Mouse (Mus musculus): ENCODE data around the gene Exoc2.

The Exoc2 gene

GRCm38 (mm10) chr13:30795960-30796359 lies 177.9 kb downstream of the Exoc2 start:
- no peak for DNase-seq (ENCODE audit: low read depth, low spot score)
- no peaks in the 10 kb centered on the region for H3K27me3 ChIP-seq (ENCODE audit: control insufficient read depth, insufficient read depth, low read length, poor library complexity, severe bottlenecking)
- H3K36me3 ChIP-seq (ENCODE audit: control insufficient read depth, insufficient read depth, low read length, poor library complexity, severe bottlenecking), result no peaks in the 10 kb centered on the region

DNA sequence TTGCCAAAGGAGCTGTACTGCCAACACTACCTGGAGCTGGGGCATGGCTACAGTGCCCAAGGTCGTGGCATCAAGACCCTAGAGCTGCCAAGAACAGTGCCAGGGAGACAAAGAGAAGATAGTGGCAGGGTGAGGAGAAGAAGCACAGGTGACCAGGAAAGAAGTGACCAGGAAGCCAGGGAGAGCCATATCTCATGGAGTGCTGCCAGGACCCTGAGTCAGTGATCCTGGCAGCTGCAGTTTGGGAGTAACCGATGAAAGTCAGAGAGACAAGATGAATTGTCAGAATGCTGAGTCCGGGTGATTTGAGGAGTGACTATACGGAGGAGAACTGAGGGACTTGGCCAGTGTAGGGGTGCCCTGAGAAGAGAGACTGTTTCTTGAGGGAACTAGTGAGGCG lies 180.3 kb downstream of the Exoc2 start:
- H3K27me3 ChIP-seq (ENCODE audit: control insufficient read depth, insufficient read depth, low read length, poor library complexity, severe bottlenecking), result no peaks in the 10 kb centered on the region
- H3K36me3 ChIP-seq (ENCODE audit: control insufficient read depth, insufficient read depth, low read length, poor library complexity, severe bottlenecking), result no peaks in the 10 kb centered on the region
- DNase-seq (ENCODE audit: low read depth, low spot score), result no peak

GRCm38 (mm10) chr13:30793196-30793595 lies 180.7 kb downstream of the Exoc2 start:
- H3K27me3 ChIP-seq (ENCODE audit: control insufficient read depth, insufficient read depth, low read length, poor library complexity, severe bottlenecking), result no peaks in the 10 kb centered on the region
- H3K36me3 ChIP-seq (ENCODE audit: control insufficient read depth, insufficient read depth, low read length, poor library complexity, severe bottlenecking), result no peaks in the 10 kb centered on the region
- DNase-seq (ENCODE audit: low read depth, low spot score), result no peak

DNA sequence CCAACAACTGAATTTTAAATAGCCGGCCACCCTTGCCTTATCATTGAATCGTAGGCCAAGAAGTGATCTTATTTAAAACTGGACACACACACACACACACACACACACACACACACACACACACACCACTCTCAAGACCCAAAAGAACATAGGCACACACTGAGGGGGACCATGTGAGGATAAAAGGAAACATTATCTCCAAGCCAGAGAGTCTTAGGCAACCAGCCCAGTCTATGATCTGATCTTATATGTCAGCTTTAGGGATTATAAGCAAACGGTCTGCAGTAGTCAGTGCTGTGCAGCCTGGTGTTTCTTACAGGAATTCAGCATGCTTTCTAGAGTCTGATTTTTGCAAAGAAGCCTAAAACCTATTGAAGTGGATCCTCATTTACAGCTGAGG lies 181.2 kb downstream of the Exoc2 start:
- Histone ChIP-seq H3K27me3 (ENCODE audit: control insufficient read depth, insufficient read depth, low read length, poor library complexity, severe bottlenecking) (no peaks in the 10 kb centered on the region), H3K36me3 (ENCODE audit: control insufficient read depth, insufficient read depth, low read length, poor library complexity, severe bottlenecking) (no peaks in the 10 kb centered on the region)
- no peak for DNase-seq (ENCODE audit: low read depth, low spot score)

GRCm38 (mm10) chr13:30792308-30792707 lies 181.6 kb downstream of the Exoc2 start:
- H3K27me3 ChIP-seq (ENCODE audit: control insufficient read depth, insufficient read depth, low read length, poor library complexity, severe bottlenecking), result no peaks in the 10 kb centered on the region
- H3K36me3 ChIP-seq (ENCODE audit: control insufficient read depth, insufficient read depth, low read length, poor library complexity, severe bottlenecking), result no peaks in the 10 kb centered on the region
- DNase-seq (ENCODE audit: low read depth, low spot score), result peak; percentile 72

DNA sequence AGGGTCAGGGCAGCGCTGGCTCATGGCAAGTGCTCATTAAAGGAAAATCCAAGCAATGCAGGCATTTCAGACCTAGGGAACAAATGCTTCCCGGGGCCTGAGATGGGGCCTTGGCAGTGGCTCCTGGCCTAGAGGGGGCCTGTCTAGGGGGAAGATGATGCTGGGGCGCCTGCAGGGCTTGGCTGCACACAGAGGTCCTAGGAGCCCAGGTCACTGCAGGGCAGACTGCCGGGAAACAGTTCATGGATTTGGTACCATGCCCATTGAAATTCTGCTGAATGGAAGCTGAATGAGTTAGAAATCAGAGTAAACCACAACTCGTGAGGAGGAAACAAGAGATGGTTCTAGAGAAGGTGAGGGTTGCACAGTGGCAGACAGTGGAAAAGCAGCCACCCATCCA lies 183.9 kb downstream of the Exoc2 start:
- Histone ChIP-seq H3K36me3 (ENCODE audit: control insufficient read depth, insufficient read depth, low read length, poor library complexity, severe bottlenecking) (no peaks in the 10 kb centered on the region), H3K27me3 (ENCODE audit: control insufficient read depth, insufficient read depth, low read length, poor library complexity, severe bottlenecking) (no peaks in the 10 kb centered on the region)
- DNase-seq (ENCODE audit: low read depth, low spot score), result no peak

- Histone ChIP-seq H3K36me3 (ENCODE audit: control insufficient read depth, insufficient read depth, low read length, poor library complexity, severe bottlenecking) (no peaks in the 10 kb centered on the region), H3K27me3 (ENCODE audit: control insufficient read depth, insufficient read depth, low read length, poor library complexity, severe bottlenecking) (no peaks in the 10 kb centered on the region)
- peak; percentile 59 for DNase-seq (ENCODE audit: low read depth, low spot score)
Measured at GRCm38 (mm10) chr13:30788421-30788820, 185.5 kb downstream of the Exoc2 start.

- DNase-seq (ENCODE audit: low read depth, low spot score), result no peak
Measured at GRCm38 (mm10) chr13:30787960-30788359, 185.9 kb downstream of the Exoc2 start.

DNA sequence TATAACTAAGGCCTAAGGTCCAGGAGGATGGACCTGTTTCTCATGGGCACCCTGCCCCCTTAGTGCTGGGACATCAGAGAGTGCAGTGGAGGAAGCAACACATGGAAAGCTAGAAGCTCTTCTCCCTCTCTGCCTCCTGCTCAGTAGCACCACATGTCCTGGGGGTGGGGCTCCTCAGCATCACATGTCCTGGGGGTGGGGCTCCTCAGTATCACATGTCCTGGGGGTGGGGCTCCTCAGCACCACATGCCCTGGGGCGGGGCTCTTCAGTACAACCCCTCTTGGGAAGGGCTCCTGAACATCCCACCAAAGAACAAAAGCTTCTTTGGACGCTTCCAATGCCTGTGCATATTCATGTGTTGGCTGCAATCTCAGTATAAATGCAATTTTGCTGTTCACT lies 186.3 kb downstream of the Exoc2 start:
- Histone ChIP-seq H3K36me3 (ENCODE audit: control insufficient read depth, insufficient read depth, low read length, poor library complexity, severe bottlenecking) (no peaks in the 10 kb centered on the region), H3K27me3 (ENCODE audit: control insufficient read depth, insufficient read depth, low read length, poor library complexity, severe bottlenecking) (no peaks in the 10 kb centered on the region)
- peak; percentile 58 for DNase-seq (ENCODE audit: low read depth, low spot score)

More at GRCm38 (mm10) chr13:30787960-30788359, 185.9 kb downstream of the Exoc2 start:
- no peaks in the 10 kb centered on the region for H3K36me3 ChIP-seq (ENCODE audit: control insufficient read depth, insufficient read depth, low read length, poor library complexity, severe bottlenecking)
- H3K27me3 ChIP-seq (ENCODE audit: control insufficient read depth, insufficient read depth, low read length, poor library complexity, severe bottlenecking), result no peaks in the 10 kb centered on the region

GRCm38 (mm10) chr13:30787036-30787320 lies 186.9 kb downstream of the Exoc2 start:
- H3K27me3 ChIP-seq (ENCODE audit: control insufficient read depth, insufficient read depth, low read length, poor library complexity, severe bottlenecking), result no peaks in the 10 kb centered on the region
- no peaks in the 10 kb centered on the region for H3K36me3 ChIP-seq (ENCODE audit: control insufficient read depth, insufficient read depth, low read length, poor library complexity, severe bottlenecking)
- DNase-seq (ENCODE audit: low read depth, low spot score), result peak; percentile 19

DNA sequence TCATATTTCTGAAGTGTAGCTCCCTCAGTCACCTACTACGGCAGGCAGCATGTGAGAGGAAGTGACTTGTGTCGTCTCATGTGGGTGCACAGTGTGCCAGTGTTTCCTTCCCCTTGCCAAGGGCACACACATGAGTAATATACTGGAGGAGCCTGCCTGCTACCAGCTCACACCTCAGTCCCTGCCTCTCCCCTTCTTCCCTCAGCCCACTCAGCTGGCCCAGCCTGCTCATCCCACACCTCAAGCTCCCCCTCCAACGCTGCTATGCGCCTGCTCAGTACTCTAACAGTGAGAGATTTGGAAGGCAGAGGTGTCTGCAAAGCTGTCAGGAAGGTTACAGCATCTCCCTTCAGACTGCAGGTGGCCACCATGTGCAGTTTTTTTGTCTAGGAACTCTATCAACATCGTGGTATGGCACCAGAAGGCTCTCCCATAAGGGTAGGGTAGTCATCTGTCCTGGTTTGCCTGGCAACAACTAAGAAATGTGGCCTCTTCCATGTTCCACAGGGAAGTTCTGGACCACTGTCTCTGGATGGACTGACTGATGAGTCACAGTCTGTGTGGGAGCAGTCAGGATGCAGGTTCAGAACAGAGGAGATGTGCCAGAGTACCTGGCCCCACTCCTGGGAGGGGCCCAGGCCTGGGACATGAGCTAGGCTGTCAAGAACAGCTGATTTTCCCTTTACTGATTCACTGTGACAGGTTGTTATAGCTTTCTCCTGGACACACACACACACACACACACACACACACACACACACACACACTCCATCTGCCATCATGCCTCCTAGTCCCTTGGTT lies 187.5 kb downstream of the Exoc2 start:
- H3K27me3 ChIP-seq (ENCODE audit: control insufficient read depth, insufficient read depth, low read length, poor library complexity, severe bottlenecking), result no peaks in the 10 kb centered on the region
- H3K36me3 ChIP-seq (ENCODE audit: control insufficient read depth, insufficient read depth, low read length, poor library complexity, severe bottlenecking), result no peaks in the 10 kb centered on the region
- peak; percentile 95 for DNase-seq (ENCODE audit: low read depth, low spot score)

- no peaks in the 10 kb centered on the region for H3K27me3 ChIP-seq (ENCODE audit: control insufficient read depth, insufficient read depth, low read length, poor library complexity, severe bottlenecking)
- peak; percentile 62 for DNase-seq (ENCODE audit: low read depth, low spot score)
Measured at GRCm38 (mm10) chr13:30785423-30786040, 188.4 kb downstream of the Exoc2 start.

GRCm38 (mm10) chr13:30782419-30782818 lies 191.5 kb downstream of the Exoc2 start:
- Histone ChIP-seq H3K27me3 (ENCODE audit: control insufficient read depth, insufficient read depth, low read length, poor library complexity, severe bottlenecking) (no peaks in the 10 kb centered on the region), H3K36me3 (ENCODE audit: control insufficient read depth, insufficient read depth, low read length, poor library complexity, severe bottlenecking) (no peaks in the 10 kb centered on the region)
- no peak for DNase-seq (ENCODE audit: low read depth, low spot score)

More at GRCm38 (mm10) chr13:30785423-30786040, 188.4 kb downstream of the Exoc2 start:
- no peaks in the 10 kb centered on the region for H3K36me3 ChIP-seq (ENCODE audit: control insufficient read depth, insufficient read depth, low read length, poor library complexity, severe bottlenecking)

DNA sequence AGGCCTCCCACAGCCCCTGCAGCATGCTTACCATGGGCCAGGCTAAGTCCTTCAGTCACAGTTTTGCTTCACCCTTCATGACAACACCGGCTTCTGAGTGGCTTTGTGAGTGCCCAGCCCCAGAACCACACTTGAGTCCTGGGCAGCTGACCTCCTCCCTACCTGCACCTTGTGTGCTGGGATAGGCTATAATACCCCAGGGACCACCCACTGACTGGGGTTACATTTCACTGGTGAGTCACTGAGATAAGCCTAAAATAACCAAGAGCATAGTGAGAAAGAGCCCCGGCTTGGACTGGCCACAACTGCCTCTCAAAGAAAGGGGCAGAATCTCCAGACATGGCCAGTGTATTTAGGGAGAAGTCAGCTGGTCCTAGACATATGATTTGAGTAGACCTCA lies 192.0 kb downstream of the Exoc2 start:
- H3K36me3 ChIP-seq (ENCODE audit: control insufficient read depth, insufficient read depth, low read length, poor library complexity, severe bottlenecking), result no peaks in the 10 kb centered on the region
- DNase-seq (ENCODE audit: low read depth, low spot score), result no peak

DNA sequence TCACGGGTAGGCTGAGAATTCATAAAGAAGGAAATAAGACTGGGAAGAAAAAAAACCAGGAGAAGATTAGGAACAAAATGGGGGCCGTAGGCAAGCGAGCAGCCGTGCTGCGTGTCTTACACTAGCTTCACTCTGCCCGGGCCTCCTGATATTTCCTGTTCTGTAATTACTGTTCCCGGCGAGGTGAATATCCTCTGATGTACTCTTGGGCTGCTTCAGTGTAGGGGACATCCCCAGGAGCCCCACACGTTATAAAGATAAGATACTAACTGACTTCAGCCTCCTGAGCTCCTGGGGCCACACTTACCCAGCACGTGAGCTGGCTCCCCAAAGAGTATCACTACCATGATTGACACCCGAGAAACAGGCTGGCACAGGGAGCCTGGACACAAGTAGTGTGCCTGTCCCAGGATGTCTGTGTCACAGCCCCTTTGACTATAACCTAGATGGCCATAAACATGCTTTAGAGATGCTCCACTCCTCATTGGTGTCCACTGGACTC lies 196.2 kb downstream of the Exoc2 start:
- Histone ChIP-seq H3K36me3 (ENCODE audit: control insufficient read depth, insufficient read depth, low read length, poor library complexity, severe bottlenecking) (no peaks in the 10 kb centered on the region), H3K27me3 (ENCODE audit: control insufficient read depth, insufficient read depth, low read length, poor library complexity, severe bottlenecking) (no peaks in the 10 kb centered on the region)
- no peak for DNase-seq (ENCODE audit: low read depth, low spot score)

More for the DNA sequence above, 192.0 kb downstream of the Exoc2 start:
- H3K27me3 ChIP-seq (ENCODE audit: control insufficient read depth, insufficient read depth, low read length, poor library complexity, severe bottlenecking), result no peaks in the 10 kb centered on the region

Measured in splenic B cell, adult 2 months (primary cell).